Mouse (Mus musculus): Measurements from ENCODE around the gene Serpinb9c. TPM values are rescaled to one million over a fixed set of nuclear protein-coding genes. Genes with fewer than 3 reads are reported as not detected.
"Not testable (repeated sequence)": the region's sequence is repeated elsewhere in the genome, so short reads cannot be mapped to it uniquely, and the experiment has no call there.

Serpinb9c gene
- not detected in 2 replicates for polyA plus RNA-seq (2012; ENCODE audit: insufficient read depth, insufficient read length, missing spikeins)

DNA sequence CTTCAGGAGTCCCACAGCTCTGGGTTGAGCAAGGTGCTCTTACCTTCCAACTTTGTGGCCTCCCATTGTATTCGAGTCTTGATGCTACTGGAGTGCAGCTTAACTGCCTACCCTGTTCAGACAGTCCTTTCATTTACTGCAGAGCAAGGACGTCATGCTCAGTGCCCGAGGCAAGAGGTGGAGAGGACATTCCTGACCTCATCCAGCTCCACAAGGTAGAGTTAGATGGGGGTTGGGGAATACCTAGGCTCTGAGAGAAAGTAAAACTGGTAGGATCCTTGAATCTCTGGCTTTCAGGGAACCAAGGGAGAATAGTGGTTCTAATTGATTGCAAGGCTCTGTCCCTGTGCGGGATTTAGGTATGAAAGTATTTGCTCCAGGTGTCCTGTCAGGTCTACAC is at the start of gene Serpinb9c:
Gene Serpinb9c, minus strand, starts transcription at position 101 of the 400 bp plus-strand sequence.
- H3K4me1 ChIP-seq (ENCODE audit: control insufficient read depth, insufficient read depth, low read length) = no peaks in the 10 kb centered on the region
- no peak for TF ChIP-seq POLR2A (IDR thresholded peaks at IDR 0.05; ENCODE audit: borderline replicate concordance, low read depth, low read length)
- TF ChIP-seq CTCF (IDR thresholded peaks at IDR 0.05; ENCODE audit: low read depth, low read length) = no peak
- H3K27ac ChIP-seq (ENCODE audit: insufficient read depth, low read depth, low read length) = no peak within 1 kb of the TSS
- H3K4me3 ChIP-seq (ENCODE audit: insufficient read depth, low read length) = no peak within 1 kb of the TSS

DNA sequence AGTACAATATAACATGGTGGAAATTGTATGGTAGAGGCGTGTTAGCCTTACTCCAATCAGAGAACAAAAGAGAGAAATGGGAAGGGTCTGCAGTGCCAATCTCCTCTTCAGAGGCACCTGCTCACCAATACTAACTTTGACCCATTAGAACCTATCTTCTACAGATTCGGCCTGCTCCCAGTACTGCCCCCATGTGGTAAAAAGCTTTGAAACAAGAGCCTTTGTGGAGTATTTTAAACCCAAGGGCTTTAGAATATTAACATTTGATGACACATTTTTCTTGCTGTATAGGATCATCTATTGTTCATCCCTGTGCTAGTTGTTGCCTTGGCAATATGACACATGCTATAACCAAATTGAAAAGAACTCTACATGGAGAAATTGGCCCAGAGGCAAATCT is 40.2 kb upstream of the Serpinb9c start:
- no peak for TF ChIP-seq CTCF (IDR thresholded peaks at IDR 0.05; ENCODE audit: low read depth, low read length)
- no peak for TF ChIP-seq POLR2A (IDR thresholded peaks at IDR 0.05; ENCODE audit: borderline replicate concordance, low read depth, low read length)
- H3K4me1 ChIP-seq (ENCODE audit: control insufficient read depth, insufficient read depth, low read length) = no peaks in the 10 kb centered on the region
- no peak overlapping the region for H3K27ac ChIP-seq (ENCODE audit: insufficient read depth, low read depth, low read length)
- no peak overlapping the region for H3K4me3 ChIP-seq (ENCODE audit: insufficient read depth, low read length)

DNA sequence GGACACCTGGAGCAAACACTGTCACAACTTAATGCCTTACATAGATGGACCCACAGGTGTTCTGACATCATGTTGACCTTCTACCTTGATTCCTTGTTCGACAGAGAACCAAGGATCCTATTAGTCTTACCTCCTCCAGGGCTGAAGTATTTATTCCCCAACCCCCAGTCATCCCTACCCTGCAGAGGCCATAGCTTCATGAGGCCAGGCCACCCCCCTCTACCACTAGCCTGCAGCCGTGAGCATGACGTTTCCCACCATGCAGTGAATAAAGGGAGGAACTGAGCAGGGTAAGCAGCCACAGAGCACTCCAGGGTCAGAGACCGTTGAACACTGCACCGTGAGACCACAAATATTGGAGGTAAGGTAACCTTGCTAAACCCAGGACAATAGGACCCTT is 33.1 kb upstream of the Serpinb9c start, which contains the start of gene Serpinb9d:
Gene Serpinb9d, plus strand, starts transcription at position 301 of the 400 bp plus-strand sequence.
- no peak within 1 kb of the TSS for H3K4me3 ChIP-seq (ENCODE audit: insufficient read depth, low read length)
- TF ChIP-seq POLR2A (IDR thresholded peaks at IDR 0.05; ENCODE audit: borderline replicate concordance, low read depth, low read length) (no peak), CTCF (IDR thresholded peaks at IDR 0.05; ENCODE audit: low read depth, low read length) (no peak)
- no peaks in the 10 kb centered on the region for H3K4me1 ChIP-seq (ENCODE audit: control insufficient read depth, insufficient read depth, low read length)
- no peak within 1 kb of the TSS for H3K27ac ChIP-seq (ENCODE audit: insufficient read depth, low read depth, low read length)

DNA sequence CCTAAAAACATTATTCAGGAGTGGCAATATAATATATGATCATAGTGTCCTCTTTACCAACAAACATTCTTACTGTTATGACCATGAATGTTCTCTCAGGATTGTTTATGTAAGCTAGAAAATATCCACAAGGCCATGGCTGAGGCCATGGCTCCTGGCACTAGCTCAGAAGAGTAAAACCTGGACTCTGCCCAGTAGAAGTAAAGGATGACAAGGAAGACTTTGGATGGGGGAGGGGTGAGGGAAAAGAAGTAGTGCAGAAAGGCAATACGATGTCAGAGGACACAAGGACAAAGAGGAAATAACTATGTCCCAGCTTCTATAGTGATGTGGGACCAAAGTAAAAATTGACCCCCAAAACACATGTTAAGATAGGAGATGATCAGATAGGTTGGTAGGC is 30.9 kb upstream of the Serpinb9c start:
- H3K27ac ChIP-seq (ENCODE audit: insufficient read depth, low read depth, low read length); H3K4me1 ChIP-seq (ENCODE audit: control insufficient read depth, insufficient read depth, low read length); H3K4me3 ChIP-seq (ENCODE audit: insufficient read depth, low read length): not testable (repeated sequence)

DNA sequence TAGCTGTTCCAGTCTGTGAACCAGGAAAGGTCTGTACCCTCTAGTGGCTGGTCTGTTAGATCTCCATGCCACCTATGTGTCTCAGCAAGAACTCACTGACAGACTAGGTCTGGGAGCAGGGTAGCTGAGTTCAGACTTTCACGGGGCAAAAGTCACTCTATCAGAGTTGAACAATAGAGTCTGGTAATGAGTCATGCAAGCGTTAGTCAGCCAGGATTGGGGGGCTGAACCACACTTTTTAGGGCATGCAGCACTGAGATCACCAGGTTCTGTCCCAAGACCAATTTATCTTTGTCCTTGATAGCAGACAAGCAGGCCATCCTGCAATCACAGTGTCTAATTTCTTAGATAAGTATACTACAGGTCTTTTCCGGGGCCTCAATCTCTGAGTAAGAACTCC is 18.1 kb downstream of the Serpinb9c start:
- no peak overlapping the region for H3K27ac ChIP-seq (ENCODE audit: insufficient read depth, low read depth, low read length)
- TF ChIP-seq CTCF (IDR thresholded peaks at IDR 0.05; ENCODE audit: low read depth, low read length) = no peak
- no peak for TF ChIP-seq POLR2A (IDR thresholded peaks at IDR 0.05; ENCODE audit: borderline replicate concordance, low read depth, low read length)
- H3K4me3 ChIP-seq (ENCODE audit: insufficient read depth, low read length) = no peak overlapping the region
- peaks cover 2% of the 10 kb centered on the region; the same call in 1 of the 2 replicates for H3K4me1 ChIP-seq (ENCODE audit: control insufficient read depth, insufficient read depth, low read length)

DNA sequence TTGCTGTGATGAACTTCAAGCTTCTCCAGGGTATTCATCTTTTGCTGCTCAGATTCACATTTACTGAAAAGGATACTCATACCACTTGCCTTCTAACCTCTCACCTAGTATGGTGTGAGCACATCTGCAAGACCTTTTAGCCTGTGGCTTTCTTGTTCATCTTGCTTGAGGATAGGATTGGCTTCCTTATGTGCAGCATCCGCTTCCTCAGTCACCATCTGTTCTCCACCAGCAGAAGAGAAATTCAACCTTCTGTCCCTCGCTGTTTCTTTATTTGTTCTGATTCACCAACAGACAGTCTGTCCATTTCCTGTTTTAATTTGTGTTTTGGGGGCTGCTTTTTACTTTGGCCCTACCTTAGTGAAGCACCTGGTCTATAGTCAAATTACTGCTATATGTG is 21.8 kb downstream of the Serpinb9c start:
- TF ChIP-seq CTCF (IDR thresholded peaks at IDR 0.05; ENCODE audit: low read depth, low read length) (no peak), POLR2A (IDR thresholded peaks at IDR 0.05; ENCODE audit: borderline replicate concordance, low read depth, low read length) (no peak)
- H3K4me3 ChIP-seq (ENCODE audit: insufficient read depth, low read length) = no peak overlapping the region
- H3K4me1 ChIP-seq (ENCODE audit: control insufficient read depth, insufficient read depth, low read length) = peaks cover 2% of the 10 kb centered on the region; the same call in 1 of the 2 replicates
- no peak overlapping the region for H3K27ac ChIP-seq (ENCODE audit: insufficient read depth, low read depth, low read length)

DNA sequence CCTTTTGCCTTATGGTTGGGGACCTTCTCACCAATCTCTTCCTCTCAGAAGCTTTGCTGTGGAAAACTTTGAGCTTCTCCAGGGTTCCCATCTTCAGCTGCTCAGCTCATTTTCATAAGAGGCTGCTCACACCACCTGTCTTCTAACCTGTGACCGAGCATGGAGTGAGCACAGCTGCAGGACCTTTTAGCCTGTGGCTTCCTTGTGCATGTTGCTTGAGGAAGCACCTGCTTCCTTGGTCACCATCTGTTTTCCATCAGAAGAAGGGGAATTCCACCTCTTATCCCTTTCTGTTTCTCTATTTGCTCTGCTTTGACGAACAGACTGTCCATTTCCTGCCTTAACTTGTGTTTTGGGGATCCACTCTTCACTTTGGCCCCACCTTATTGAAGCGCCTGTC is 46.5 kb downstream of the Serpinb9c start:
- TF ChIP-seq CTCF (IDR thresholded peaks at IDR 0.05; ENCODE audit: low read depth, low read length) (no peak), POLR2A (IDR thresholded peaks at IDR 0.05; ENCODE audit: borderline replicate concordance, low read depth, low read length) (no peak)
- Histone ChIP-seq H3K4me1 (ENCODE audit: control insufficient read depth, insufficient read depth, low read length) (peaks cover 6% of the 10 kb centered on the region), H3K4me3 (ENCODE audit: insufficient read depth, low read length) (no peak overlapping the region), H3K27ac (ENCODE audit: insufficient read depth, low read depth, low read length) (no peak overlapping the region)

DNA sequence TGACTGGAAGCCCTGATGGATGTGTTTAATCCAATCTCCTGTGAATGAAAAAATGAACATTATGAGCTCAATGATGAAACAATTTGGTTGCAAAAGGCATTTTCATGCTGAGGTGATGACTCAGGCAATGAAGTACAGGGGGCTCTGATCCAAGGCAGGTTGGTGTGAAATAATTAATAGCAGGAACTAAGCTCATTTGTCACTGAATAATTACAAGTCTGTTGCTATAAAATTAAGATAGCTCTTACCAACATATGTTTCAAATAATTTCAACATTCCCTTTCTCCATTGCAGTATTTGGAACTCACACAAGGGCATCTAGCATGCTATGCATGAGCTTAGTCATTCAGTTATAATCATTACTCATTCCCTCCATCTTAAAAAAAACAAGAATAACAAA is 53.9 kb downstream of the Serpinb9c start:
- peaks cover 7% of the 10 kb centered on the region; the same call in 1 of the 2 replicates for H3K4me1 ChIP-seq (ENCODE audit: control insufficient read depth, insufficient read depth, low read length)
- no peak overlapping the region for H3K27ac ChIP-seq (ENCODE audit: insufficient read depth, low read depth, low read length)
- H3K4me3 ChIP-seq (ENCODE audit: insufficient read depth, low read length) = no peak overlapping the region
- no peak for TF ChIP-seq CTCF (IDR thresholded peaks at IDR 0.05; ENCODE audit: low read depth, low read length)
- TF ChIP-seq POLR2A (IDR thresholded peaks at IDR 0.05; ENCODE audit: borderline replicate concordance, low read depth, low read length) = no peak

Other genes with a start within 250 kb of the Serpinb9c start
- gene Serpinb6b, start 194.5 kb downstream of the Serpinb9c start, polyA plus RNA-seq (2012; ENCODE audit: insufficient read depth, insufficient read length, missing spikeins) = 12.3 and 12.7 TPM in 2 replicates
- gene Serpinb9, start 156.5 kb downstream of the Serpinb9c start, polyA plus RNA-seq (2012; ENCODE audit: insufficient read depth, insufficient read length, missing spikeins) = 6.6 and 7.4 TPM in 2 replicates
- gene Serpinb9b, start 132.3 kb downstream of the Serpinb9c start, polyA plus RNA-seq (2012; ENCODE audit: insufficient read depth, insufficient read length, missing spikeins) = 0.44 TPM in 1 of 2 replicates, not detected in the other
- 0.60 TPM in 1 of 2 replicates, not detected in the other for gene Serpinb1b, start 81.2 kb downstream of the Serpinb9c start, polyA plus RNA-seq (2012; ENCODE audit: insufficient read depth, insufficient read length, missing spikeins)
- gene Serpinb9d, start 33.2 kb upstream of the Serpinb9c start, polyA plus RNA-seq (2012; ENCODE audit: insufficient read depth, insufficient read length, missing spikeins) = not detected in 2 replicates
- not detected in 2 replicates for gene Serpinb9e, start 89.9 kb upstream of the Serpinb9c start, polyA plus RNA-seq (2012; ENCODE audit: insufficient read depth, insufficient read length, missing spikeins)
- gene Serpinb9f, start 164.3 kb upstream of the Serpinb9c start, polyA plus RNA-seq (2012; ENCODE audit: insufficient read depth, insufficient read length, missing spikeins) = not detected in 2 replicates
- gene Gm11397, start 236.0 kb upstream of the Serpinb9c start, polyA plus RNA-seq (2012; ENCODE audit: insufficient read depth, insufficient read length, missing spikeins) = not detected in 2 replicates

Measured in bone marrow macrophage, adult 2 months (primary cell).